Mouse (Mus musculus): ENCODE results near the gene Hddc2.
A peak's percentile ranks its signal among the peaks of the same experiment; 100 is the strongest.

Gene Hddc2

GRCm38 (mm10) chr10:31312865-31313848 is at the start of gene Hddc2:
TSS of gene Hddc2 (plus strand) at chr10:31313383.
- DNase-seq (ENCODE audit: extremely low spot score, low read depth, low spot score), result peak; percentile 62

GRCm38 (mm10) chr10:31272738-31273137 is 40.4 kb upstream of the Hddc2 start:
- DNase-seq (ENCODE audit: extremely low spot score, low read depth, low spot score), result no peak

- DNase-seq (ENCODE audit: extremely low spot score, low read depth, low spot score), result no peak
Measured at GRCm38 (mm10) chr10:31273171-31273570, 40.0 kb upstream of the Hddc2 start.

- DNase-seq (ENCODE audit: extremely low spot score, low read depth, low spot score), result no peak
Measured at GRCm38 (mm10) chr10:31287787-31288186, 25.4 kb upstream of the Hddc2 start.

GRCm38 (mm10) chr10:31288697-31289390 is 24.3 kb upstream of the Hddc2 start:
- DNase-seq (ENCODE audit: extremely low spot score, low read depth, low spot score), result no peak

GRCm38 (mm10) chr10:31295705-31296104 is 17.5 kb upstream of the Hddc2 start:
- no peak for DNase-seq (ENCODE audit: extremely low spot score, low read depth, low spot score)

GRCm38 (mm10) chr10:31296458-31296857 is 16.7 kb upstream of the Hddc2 start:
- DNase-seq (ENCODE audit: extremely low spot score, low read depth, low spot score), result no peak

GRCm38 (mm10) chr10:31297106-31297505 is 16.1 kb upstream of the Hddc2 start:
- DNase-seq (ENCODE audit: extremely low spot score, low read depth, low spot score), result no peak

GRCm38 (mm10) chr10:31298263-31298662 is 14.9 kb upstream of the Hddc2 start:
- no peak for DNase-seq (ENCODE audit: extremely low spot score, low read depth, low spot score)

- DNase-seq (ENCODE audit: extremely low spot score, low read depth, low spot score), result peak; percentile 86
Measured at GRCm38 (mm10) chr10:31298921-31299574, 14.1 kb upstream of the Hddc2 start.

- peak; percentile 76 for DNase-seq (ENCODE audit: extremely low spot score, low read depth, low spot score)
Measured at GRCm38 (mm10) chr10:31300292-31300691, 12.9 kb upstream of the Hddc2 start.

GRCm38 (mm10) chr10:31303446-31303845 is 9.7 kb upstream of the Hddc2 start:
- DNase-seq (ENCODE audit: extremely low spot score, low read depth, low spot score), result no peak

GRCm38 (mm10) chr10:31307024-31307598 is 6.1 kb upstream of the Hddc2 start:
- DNase-seq (ENCODE audit: extremely low spot score, low read depth, low spot score), result no peak

- no peak for DNase-seq (ENCODE audit: extremely low spot score, low read depth, low spot score)
Measured at GRCm38 (mm10) chr10:31318491-31318890, 5.3 kb downstream of the Hddc2 start.

- DNase-seq (ENCODE audit: extremely low spot score, low read depth, low spot score), result no peak
Measured at GRCm38 (mm10) chr10:31329436-31329835, 16.3 kb downstream of the Hddc2 start.

GRCm38 (mm10) chr10:31330286-31330962 is 17.2 kb downstream of the Hddc2 start:
- DNase-seq (ENCODE audit: extremely low spot score, low read depth, low spot score), result no peak

- no peak for DNase-seq (ENCODE audit: extremely low spot score, low read depth, low spot score)
Measured at GRCm38 (mm10) chr10:31331225-31331775, 18.1 kb downstream of the Hddc2 start.

- DNase-seq (ENCODE audit: extremely low spot score, low read depth, low spot score), result no peak
Measured at GRCm38 (mm10) chr10:31336432-31336831, 23.2 kb downstream of the Hddc2 start.

- no peak for DNase-seq (ENCODE audit: extremely low spot score, low read depth, low spot score)
Measured at GRCm38 (mm10) chr10:31346401-31346800, 33.2 kb downstream of the Hddc2 start.

- no peak for DNase-seq (ENCODE audit: extremely low spot score, low read depth, low spot score)
Measured at GRCm38 (mm10) chr10:31351056-31351455, 37.9 kb downstream of the Hddc2 start.
